Mouse (Mus musculus) kidney, embryonic 15.5 days (tissue): ENCODE results near the gene Kdsr. TPM values are rescaled to one million over a fixed set of nuclear protein-coding genes. Genes with fewer than 3 reads are reported as not detected.

Source experiments
- ATAC-seq: fragments of 200-750 bp; cut with Nextera tagmentation; replicated peaks from 2 replicates; pipeline ENCODE4 v1.8.0; 2017; ENCODE audit warnings: moderate TSS enrichment; ENCODE audit not compliant: low FRiP score
- H3K27ac ChIP-seq: fragments of 300-500 bp; sonication (generic); 2 replicates; pipeline ENCODE4 v1.5.1; 2015; ENCODE audit warnings: mild to moderate bottlenecking, inconsistent platforms
- H3K27me3 ChIP-seq: fragments of 300-500 bp; sonication (generic); 2 replicates; pipeline ENCODE4 v1.6.1; 2015; ENCODE audit warnings: inconsistent platforms
- H3K36me3 ChIP-seq: fragments of 300-500 bp; sonication (generic); 2 replicates; pipeline ENCODE4 v1.6.1; 2015; ENCODE audit warnings: inconsistent platforms
- H3K4me1 ChIP-seq: fragments of 300-500 bp; sonication (generic); 2 replicates; pipeline ENCODE4 v1.6.1; 2015; ENCODE audit warnings: inconsistent platforms
- H3K4me2 ChIP-seq: fragments of 300-500 bp; sonication (generic); 2 replicates; pipeline ENCODE4 v1.6.1; 2015; ENCODE audit warnings: moderate library complexity, mild to moderate bottlenecking, inconsistent platforms
- H3K4me3 ChIP-seq: fragments of 300-500 bp; sonication (generic); replicated peaks from 2 replicates; pipeline ENCODE4 v1.5.1; 2015; ENCODE audit warnings: mild to moderate bottlenecking, inconsistent platforms
- H3K9ac ChIP-seq: fragments of 300-500 bp; sonication (generic); 2 replicates; pipeline ENCODE4 v1.6.1; 2015; ENCODE audit warnings: mild to moderate bottlenecking, inconsistent platforms
- H3K9me3 ChIP-seq: fragments of 300-500 bp; sonication (generic); replicated peaks from 2 replicates; pipeline ENCODE4 v1.6.1; 2016; ENCODE audit warnings: inconsistent platforms
- WGBS: fragments of 180-500 bp; shearing (Covaris S2); methylation state at CpG from one replicate; pipeline ENCODE4 v1.1.7; 2015; ENCODE audit warnings: mixed read lengths; 5-methylcytosine and 5-hydroxymethylcytosine counted together
- polyA plus RNA-seq: library from polyadenylated mRNA; unstranded; fragments of >200 nt; fragmentation: Nextera tagmentation; extraction: Ambion mirVana; gene quantifications from 2 replicates; pipeline ENCODE4 v1.2.1, GENCODE M21; 2015

Kdsr gene
- polyA plus RNA-seq, 1 experiment from 2014 or later = 11.3 TPM

- Histone ChIP-seq H3K36me3 (peaks cover 50% of the 10 kb centered on the region), H3K9me3 (no peaks in the 10 kb centered on the region), H3K4me1 (0 out of 2 replicates have a peak, but pooled peaks cover 5% of the 10 kb centered on the region), H3K4me3 (no peak overlapping the region), H3K9ac (no peak overlapping the region), H3K27ac (no peak overlapping the region), H3K4me2 (no peak overlapping the region), H3K27me3 (no peaks in the 10 kb centered on the region)
- 67% methylated on average over 3 of the region's 3 CpGs for WGBS
- ATAC-seq = no peak
Measured at GRCm38 (mm10) chr1:106764281-106764680, 4.8 kb upstream of the Kdsr start.

- WGBS = 84% methylated on average over 3 of the region's 3 CpGs
- Histone ChIP-seq H3K9me3 (no peaks in the 10 kb centered on the region), H3K4me2 (no peak overlapping the region), H3K27ac (no peak overlapping the region), H3K36me3 (peaks cover 19% of the 10 kb centered on the region), H3K9ac (no peak overlapping the region), H3K4me1 (peaks cover 27% of the 10 kb centered on the region), H3K4me3 (no peak overlapping the region), H3K27me3 (no peaks in the 10 kb centered on the region)
- ATAC-seq = no peak
Measured at GRCm38 (mm10) chr1:106760750-106761149, 1.2 kb upstream of the Kdsr start.

GRCm38 (mm10) chr1:106758734-106759571, 574 bp downstream of the Kdsr start:
- H3K9ac ChIP-seq = peak overlapping the region; percentile 72
- WGBS = 1% methylated on average over 34 of the region's 34 CpGs
- peak overlapping the region; percentile 81 for H3K4me3 ChIP-seq
- ATAC-seq = peak; percentile 77
- peaks cover 22% of the 10 kb centered on the region for H3K4me1 ChIP-seq
- H3K27me3 ChIP-seq = no peaks in the 10 kb centered on the region
- H3K36me3 ChIP-seq = peaks cover 11% of the 10 kb centered on the region
- peak overlapping the region; percentile 91 for H3K27ac ChIP-seq
- peak overlapping the region; percentile 97 for H3K4me2 ChIP-seq
- no peaks in the 10 kb centered on the region for H3K9me3 ChIP-seq

- H3K27me3 ChIP-seq = no peaks in the 10 kb centered on the region
- ATAC-seq = no peak
- no peak overlapping the region for H3K4me2 ChIP-seq
- H3K4me1 ChIP-seq = peaks cover 22% of the 10 kb centered on the region
- H3K4me3 ChIP-seq = no peak overlapping the region
- H3K9me3 ChIP-seq = no peaks in the 10 kb centered on the region
- WGBS = 58% methylated on average over 4 of the region's 4 CpGs
- H3K9ac ChIP-seq = no peak overlapping the region
- peaks cover 21% of the 10 kb centered on the region for H3K36me3 ChIP-seq
- no peak overlapping the region for H3K27ac ChIP-seq
Measured at GRCm38 (mm10) chr1:106756633-106757032, 2.9 kb downstream of the Kdsr start.

GRCm38 (mm10) chr1:106752013-106752412, 7.5 kb downstream of the Kdsr start:
- Histone ChIP-seq H3K9me3 (no peaks in the 10 kb centered on the region), H3K9ac (no peak overlapping the region), H3K4me2 (no peak overlapping the region), H3K4me3 (no peak overlapping the region), H3K36me3 (peaks cover 36% of the 10 kb centered on the region), H3K27me3 (no peaks in the 10 kb centered on the region), H3K4me1 (peaks cover 4% of the 10 kb centered on the region; the same call in 1 of the 2 replicates), H3K27ac (no peak overlapping the region)
- no peak for ATAC-seq
- 89% methylated on average over 5 of the region's 5 CpGs for WGBS

GRCm38 (mm10) chr1:106750656-106751055, 8.9 kb downstream of the Kdsr start:
- H3K27me3 ChIP-seq = no peaks in the 10 kb centered on the region
- no peaks in the 10 kb centered on the region for H3K9me3 ChIP-seq
- ATAC-seq = no peak
- H3K4me3 ChIP-seq = no peak overlapping the region
- H3K4me1 ChIP-seq = no peaks in the 10 kb centered on the region
- H3K9ac ChIP-seq = no peak overlapping the region
- H3K27ac ChIP-seq = no peak overlapping the region
- peaks cover 48% of the 10 kb centered on the region for H3K36me3 ChIP-seq
- H3K4me2 ChIP-seq = no peak overlapping the region
- 93% methylated on average over 1 of the region's 1 CpGs for WGBS

GRCm38 (mm10) chr1:106748555-106749315, 10.8 kb downstream of the Kdsr start:
- 88% methylated on average over 6 of the region's 6 CpGs for WGBS

GRCm38 (mm10) chr1:106742980-106743379, 16.5 kb downstream of the Kdsr start:
- 95% methylated on average over 6 of the region's 6 CpGs for WGBS
- no peak for ATAC-seq
- H3K4me1 ChIP-seq = no peaks in the 10 kb centered on the region
- H3K4me3 ChIP-seq = no peak overlapping the region
- H3K36me3 ChIP-seq = peaks cover 35% of the 10 kb centered on the region
- H3K27me3 ChIP-seq = no peaks in the 10 kb centered on the region
- no peak overlapping the region for H3K9ac ChIP-seq
- no peak overlapping the region for H3K4me2 ChIP-seq
- H3K9me3 ChIP-seq = no peaks in the 10 kb centered on the region
- no peak overlapping the region for H3K27ac ChIP-seq

More at GRCm38 (mm10) chr1:106748555-106749315, 10.8 kb downstream of the Kdsr start:
- no peak for ATAC-seq
- H3K4me2 ChIP-seq = no peak overlapping the region
- peaks cover 42% of the 10 kb centered on the region for H3K36me3 ChIP-seq
- H3K9me3 ChIP-seq = no peaks in the 10 kb centered on the region
- H3K4me3 ChIP-seq = no peak overlapping the region
- no peak overlapping the region for H3K27ac ChIP-seq
- no peaks in the 10 kb centered on the region for H3K27me3 ChIP-seq
- no peaks in the 10 kb centered on the region for H3K4me1 ChIP-seq
- no peak overlapping the region for H3K9ac ChIP-seq

GRCm38 (mm10) chr1:106740735-106741134, 18.8 kb downstream of the Kdsr start:
- WGBS = 97% methylated on average over 4 of the region's 4 CpGs
- peaks cover 30% of the 10 kb centered on the region for H3K36me3 ChIP-seq
- no peak for ATAC-seq
- H3K9me3 ChIP-seq = no peaks in the 10 kb centered on the region
- no peak overlapping the region for H3K27ac ChIP-seq
- no peak overlapping the region for H3K9ac ChIP-seq
- H3K4me1 ChIP-seq = no peaks in the 10 kb centered on the region
- H3K27me3 ChIP-seq = no peaks in the 10 kb centered on the region
- H3K4me2 ChIP-seq = no peak overlapping the region
- no peak overlapping the region for H3K4me3 ChIP-seq

- H3K4me2 ChIP-seq = no peak overlapping the region
- 92% methylated on average over 5 of the region's 5 CpGs for WGBS
Measured at GRCm38 (mm10) chr1:106739810-106740209, 19.7 kb downstream of the Kdsr start.

GRCm38 (mm10) chr1:106738092-106738491, 21.4 kb downstream of the Kdsr start:
- H3K27me3 ChIP-seq = no peaks in the 10 kb centered on the region
- no peaks in the 10 kb centered on the region for H3K4me1 ChIP-seq
- peaks cover 39% of the 10 kb centered on the region for H3K36me3 ChIP-seq
- H3K4me3 ChIP-seq = no peak overlapping the region
- no peak overlapping the region for H3K9ac ChIP-seq
- no peak overlapping the region for H3K4me2 ChIP-seq
- no peaks in the 10 kb centered on the region for H3K9me3 ChIP-seq
- no peak for ATAC-seq
- 88% methylated on average over 3 of the region's 3 CpGs for WGBS
- H3K27ac ChIP-seq = no peak overlapping the region

More at GRCm38 (mm10) chr1:106739810-106740209, 19.7 kb downstream of the Kdsr start:
- Histone ChIP-seq H3K27me3 (no peaks in the 10 kb centered on the region), H3K27ac (no peak overlapping the region), H3K4me3 (no peak overlapping the region), H3K4me1 (no peaks in the 10 kb centered on the region), H3K9me3 (no peaks in the 10 kb centered on the region), H3K36me3 (peaks cover 31% of the 10 kb centered on the region), H3K9ac (no peak overlapping the region)
- no peak for ATAC-seq

- 95% methylated on average over 8 of the region's 8 CpGs for WGBS
Measured at GRCm38 (mm10) chr1:106736211-106736610, 23.3 kb downstream of the Kdsr start.

More at GRCm38 (mm10) chr1:106736211-106736610, 23.3 kb downstream of the Kdsr start:
- peaks cover 30% of the 10 kb centered on the region for H3K36me3 ChIP-seq
- no peaks in the 10 kb centered on the region for H3K9me3 ChIP-seq
- H3K27ac ChIP-seq = no peak overlapping the region
- H3K27me3 ChIP-seq = no peaks in the 10 kb centered on the region
- no peaks in the 10 kb centered on the region for H3K4me1 ChIP-seq
- no peak for ATAC-seq
- no peak overlapping the region for H3K9ac ChIP-seq
- H3K4me3 ChIP-seq = no peak overlapping the region
- no peak overlapping the region for H3K4me2 ChIP-seq
